Mouse (Mus musculus) T-helper 2 cell (primary cell): ENCODE data around the gene Gm21992.

Source experiments
- in situ Hi-C: fragments of 300-600 bp; cut with MboI, MseI; formaldehyde crosslinking; loops from one replicate; pipeline ENCODE4 v1.15.1; 2025; ENCODE audit warnings: high pct_unique_total_duplicates

Gm21992 gene

GRCm38 (mm10) chr19:4811063-4811908, at the start of gene Gm21992, which contains the start of gene Rbm14:
Gene Gm21992 (minus strand): TSS chr19:4811612.
Gene Rbm14 (minus strand): TSS chr19:4811634.
- in situ Hi-C loops = no loop called here

- in situ Hi-C loops = no loop called here
Observed at GRCm38 (mm10) chr19:4859081-4859480, 47.7 kb upstream of the Gm21992 start.

- in situ Hi-C loops = no loop called here
Observed at GRCm38 (mm10) chr19:4855951-4856350, 44.5 kb upstream of the Gm21992 start.

GRCm38 (mm10) chr19:4855470-4855820, 44.0 kb upstream of the Gm21992 start:
- in situ Hi-C loops = no loop called here

DNA sequence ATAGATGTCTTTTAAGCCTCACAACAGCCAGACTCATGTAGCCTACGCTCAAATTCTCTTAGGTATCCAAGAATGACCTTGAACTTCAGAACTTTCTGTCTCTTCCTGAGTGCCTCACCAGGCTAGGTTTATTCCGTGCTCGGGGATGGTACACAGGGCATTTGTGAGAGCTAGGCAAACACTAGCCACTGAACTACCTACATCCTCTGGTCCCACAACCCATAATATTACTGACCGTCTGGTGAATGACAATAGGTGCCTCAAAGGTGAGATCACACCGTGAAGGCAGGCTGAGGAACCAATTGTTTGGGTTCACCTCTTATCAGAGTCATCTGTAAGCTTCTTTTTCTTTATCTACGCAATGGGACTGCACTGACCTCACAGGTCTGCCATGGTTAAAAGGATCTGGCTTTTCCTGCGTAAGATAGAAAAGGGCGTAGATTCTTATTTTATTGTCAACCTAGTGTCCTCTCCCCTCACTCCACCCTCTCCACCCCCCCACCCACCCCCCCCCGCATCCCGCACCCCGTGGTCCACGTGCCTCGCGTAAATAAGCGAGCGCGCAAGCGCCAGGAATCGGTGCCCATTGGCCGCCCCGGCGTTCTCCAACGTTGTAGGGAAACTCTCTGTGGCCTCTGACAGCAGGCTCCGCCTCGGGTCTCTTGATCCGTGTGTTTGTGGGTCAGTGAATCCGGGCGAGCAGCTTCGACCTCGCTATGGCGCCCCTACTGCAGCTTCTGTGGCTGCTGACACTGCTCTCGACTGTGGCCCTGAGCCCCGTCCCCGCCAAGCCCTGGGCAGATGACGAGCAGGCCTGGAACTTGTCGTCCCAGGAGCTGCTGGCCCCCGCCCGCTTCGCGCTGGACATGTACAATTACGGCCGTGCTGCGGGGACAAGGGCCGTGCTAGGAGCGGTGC, 43.4 kb upstream of the Gm21992 start, which contains the start of gene Ctsf:
Gene Ctsf, plus strand, starts transcription at position 579 of the 918 bp plus-strand sequence.
- in situ Hi-C loops = no loop called here

DNA sequence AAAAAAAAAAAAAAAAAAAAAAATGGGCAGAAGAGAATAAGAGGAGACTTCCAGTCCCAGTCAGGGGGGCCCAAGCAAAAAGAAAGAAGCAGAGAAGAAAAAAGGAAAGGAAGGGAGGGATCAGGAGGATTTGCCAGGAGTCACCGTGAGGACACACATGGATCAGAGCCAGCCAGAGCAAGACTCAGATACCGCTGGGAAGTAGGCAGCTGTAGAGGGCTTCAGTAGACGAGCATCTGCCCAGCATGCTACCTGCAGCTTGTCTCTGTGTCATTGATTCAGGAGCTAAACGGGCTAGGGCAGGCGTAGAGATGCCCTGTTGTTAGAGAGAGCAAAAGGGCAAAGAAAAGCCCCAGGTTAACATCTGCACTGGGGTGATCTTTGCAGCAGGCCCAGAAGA, 38.9 kb upstream of the Gm21992 start:
- in situ Hi-C loops = no loop called here

DNA sequence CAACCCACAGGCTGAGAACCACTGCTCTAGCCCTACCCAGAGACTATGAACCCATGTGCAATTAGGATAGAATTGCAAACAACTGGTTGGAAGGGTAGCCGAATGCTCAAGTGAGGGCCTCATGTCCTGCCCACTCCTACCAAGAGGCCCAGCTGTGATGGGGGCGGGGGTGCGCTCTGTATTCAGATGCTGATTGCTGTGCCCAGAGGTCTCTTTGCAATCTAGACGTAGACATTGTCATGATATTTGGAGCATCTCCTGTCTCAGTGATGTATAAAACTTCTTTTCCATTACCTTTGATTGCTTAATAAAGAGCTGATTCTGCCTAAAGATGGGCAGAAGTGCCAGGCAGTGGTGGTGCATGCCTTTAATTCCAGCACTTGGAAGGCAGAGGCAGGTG, 38.4 kb upstream of the Gm21992 start:
- in situ Hi-C loops = no loop called here

GRCm38 (mm10) chr19:4847490-4847889, 36.1 kb upstream of the Gm21992 start:
- in situ Hi-C loops = no loop called here

GRCm38 (mm10) chr19:4845846-4846245, 34.4 kb upstream of the Gm21992 start:
- in situ Hi-C loops = no loop called here

DNA sequence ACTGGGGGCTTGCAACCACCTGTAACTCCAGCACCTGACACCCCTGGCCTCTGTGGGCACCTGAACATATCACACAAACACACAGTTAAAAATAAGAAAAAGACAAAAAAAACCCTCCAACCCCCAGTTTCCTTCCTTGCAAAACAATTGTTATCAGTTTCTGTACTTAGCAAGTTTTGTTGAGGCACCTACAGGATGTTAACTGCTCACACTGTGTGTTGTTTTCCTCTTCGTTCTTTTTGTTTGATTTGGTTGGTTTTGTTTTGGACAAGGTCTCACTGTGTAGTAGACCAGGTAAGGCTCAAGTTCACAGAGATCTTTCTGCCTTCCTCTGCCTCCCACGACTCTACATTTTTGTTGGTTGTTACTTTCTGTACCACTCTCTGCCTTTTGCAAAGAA, 31.2 kb upstream of the Gm21992 start:
- in situ Hi-C loops = no loop called here

- in situ Hi-C loops = no loop called here
Observed at GRCm38 (mm10) chr19:4840848-4841247, 29.4 kb upstream of the Gm21992 start.

DNA sequence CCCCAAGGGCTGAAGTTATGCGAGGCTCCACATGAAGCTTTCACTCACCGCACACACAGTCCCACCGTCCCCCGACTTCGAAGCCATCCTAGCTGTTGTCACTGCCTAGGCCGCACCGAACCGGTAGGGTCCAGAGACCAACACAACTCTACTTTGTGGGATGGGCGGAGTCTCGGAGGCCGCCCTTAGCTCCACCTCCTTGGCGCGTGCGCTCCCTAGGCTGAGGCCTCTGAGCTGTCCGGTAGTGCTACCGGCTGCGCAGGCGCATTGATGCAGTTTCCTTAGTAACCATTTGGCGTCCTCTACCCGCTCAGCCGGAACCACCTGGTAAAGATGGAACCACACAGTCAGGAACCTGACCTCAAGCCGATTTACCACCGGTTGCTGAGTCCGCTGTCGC, 27.7 kb upstream of the Gm21992 start, which contains the start of the genes Ccs and Ccdc87:
Gene Ccs, minus strand, starts transcription at position 184 of the 400 bp plus-strand sequence.
Gene Ccdc87, plus strand, starts transcription at position 218 of the 400 bp plus-strand sequence.
- in situ Hi-C loops = loop anchor here (10.0 kb wide), 1 partner anchor 194 kb away; no protein-coding TSS in a partner anchor

GRCm38 (mm10) chr19:4838526-4839140, 27.2 kb upstream of the Gm21992 start:
- in situ Hi-C loops = loop anchor here (10.0 kb wide), 1 partner anchor 194 kb away; no protein-coding TSS in a partner anchor

DNA sequence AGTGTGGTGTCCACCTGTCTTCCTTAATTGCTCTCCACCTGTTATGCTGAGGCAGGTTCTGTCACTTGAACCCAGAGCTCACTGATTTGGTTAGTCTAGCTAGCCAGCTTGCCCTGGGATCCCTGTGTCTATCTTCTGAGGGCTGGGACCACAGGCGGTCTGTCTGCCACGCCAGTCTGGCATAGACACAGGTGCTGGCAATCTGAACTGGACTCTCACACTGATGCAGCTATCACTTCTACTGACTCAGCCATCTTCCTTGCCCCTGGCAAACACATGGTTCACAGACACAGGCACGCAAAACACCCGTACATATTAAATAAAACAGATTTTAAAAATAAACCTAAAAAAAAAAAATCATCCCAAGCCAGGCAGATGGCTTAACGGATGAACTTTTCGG, 25.6 kb upstream of the Gm21992 start:
- in situ Hi-C loops = loop anchor here (10.0 kb wide), 1 partner anchor 192 kb away; no protein-coding TSS in a partner anchor

- in situ Hi-C loops = loop anchor here (10.0 kb wide), 1 partner anchor 191 kb away; no protein-coding TSS in a partner anchor
Observed at GRCm38 (mm10) chr19:4836096-4836495, 24.7 kb upstream of the Gm21992 start.

- in situ Hi-C loops = loop anchor here (10.0 kb wide), 1 partner anchor 189 kb away; no protein-coding TSS in a partner anchor
Observed at GRCm38 (mm10) chr19:4833977-4834376, 22.6 kb upstream of the Gm21992 start.

DNA sequence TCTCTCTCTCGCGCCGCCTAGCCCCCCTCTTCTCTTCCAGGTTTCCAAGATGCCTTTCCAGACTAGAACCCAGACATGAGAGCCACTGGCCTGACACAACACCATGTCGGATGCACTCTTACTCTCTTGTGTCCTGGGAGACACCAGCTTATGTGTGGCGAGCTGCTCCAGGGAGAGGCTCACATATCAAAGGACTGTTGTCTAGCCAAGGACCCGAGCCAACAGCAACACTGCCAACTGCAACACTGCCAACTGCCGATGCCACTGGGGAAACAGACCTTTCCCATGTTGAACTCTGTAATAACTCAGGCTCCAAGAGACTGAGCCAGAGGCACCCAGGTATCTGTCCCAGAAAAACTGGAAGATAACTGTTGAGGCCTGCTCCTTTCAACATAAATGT, 17.7 kb upstream of the Gm21992 start:
- in situ Hi-C loops = no loop called here

GRCm38 (mm10) chr19:4828444-4829114, 17.2 kb upstream of the Gm21992 start:
- in situ Hi-C loops = no loop called here

GRCm38 (mm10) chr19:4820678-4821303, 9.4 kb upstream of the Gm21992 start:
- in situ Hi-C loops = no loop called here

- in situ Hi-C loops = no loop called here
Observed at GRCm38 (mm10) chr19:4817182-4817835, 5.9 kb upstream of the Gm21992 start.
